ENCODE assay signal across 10 mouse cellular contexts in the genomic region with DNA sequence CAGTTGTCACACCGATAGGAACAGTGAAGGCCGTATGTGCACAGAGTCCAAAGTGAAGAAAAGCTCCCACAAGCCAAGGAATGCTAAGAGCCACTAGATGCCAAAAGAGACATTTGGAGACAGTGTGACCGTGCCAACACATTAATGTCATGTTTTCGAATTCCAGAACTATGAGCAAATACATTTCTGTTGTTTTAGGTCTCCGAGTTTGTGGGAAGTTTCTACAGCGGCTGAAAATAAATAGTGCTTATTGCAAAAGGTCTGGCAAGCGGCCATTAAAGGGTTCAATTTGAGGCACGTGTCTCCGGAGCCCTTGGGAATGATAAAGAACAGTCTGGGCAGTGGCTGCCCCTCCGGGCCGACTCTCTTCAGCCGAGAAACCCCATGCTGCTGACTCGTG. TPM values are rescaled to one million over a fixed set of nuclear protein-coding genes. Genes with fewer than 3 reads are reported as not detected.
DNase-seq lines count a peak whose midpoint lies in the region; ATAC-seq and TF ChIP-seq lines count a peak whose summit lies in the region.
"Had no signal": no experiment of that assay in that cellular context is flagged by ENCODE, and none has a peak within 500 bp of the region (broad histone marks: within the 10 kb centered on the region; RNA-seq: fewer than 3 reads in every experiment).

No protein-coding gene starts in this region.

- H3K4me3 ChIP-seq in intestine, embryonic 15.5 days (replicated peaks), result no peak overlapping the region
- H3K4me3 ChIP-seq in intestine, postnatal 0 days (ENCODE audit: low read depth, low read length), result no peak overlapping the region
- H3K4me3 ChIP-seq in lung, postnatal 0 days (ENCODE audit: low read depth, low read length), result no peak overlapping the region
- H3K4me3 ChIP-seq: forebrain, embryonic 12.5 days; midbrain, embryonic 15.5 days had no signal

- no peaks in the 10 kb centered on the region for H3K4me1 ChIP-seq in intestine, embryonic 15.5 days (replicated peaks)
- H3K4me1 ChIP-seq in intestine, postnatal 0 days (replicated peaks; ENCODE audit: control insufficient read depth, insufficient read depth, low read length), result no peaks in the 10 kb centered on the region
- no peaks in the 10 kb centered on the region for H3K4me1 ChIP-seq in lung, postnatal 0 days (ENCODE audit: insufficient read depth, low read depth, low read length)
- H3K4me1 ChIP-seq: forebrain, embryonic 12.5 days; midbrain, embryonic 15.5 days had no signal

- peak; percentile 64 for DNase-seq in adrenal gland, postnatal 25 days
- DNase-seq in heart, postnatal 14 days, result peak; percentile 60 to 67
- DNase-seq in lung, postnatal 0 days (ENCODE audit: low spot score), result peak; percentile 82
- DNase-seq in thymus, postnatal 36 days, result no peak
- no peak for DNase-seq in cerebellum, postnatal 14 days

- WGBS in intestine, embryonic 15.5 days, result 57% methylated on average over 13 of the region's 13 CpGs
- 67% methylated on average over 13 of the region's 13 CpGs for WGBS in intestine, postnatal 0 days
- 35% methylated on average over 13 of the region's 13 CpGs for WGBS in lung, postnatal 0 days

- H3K9me3 ChIP-seq in intestine, embryonic 15.5 days, result no peaks in the 10 kb centered on the region
- no peaks in the 10 kb centered on the region for H3K9me3 ChIP-seq in intestine, postnatal 0 days (ENCODE audit: control insufficient read depth)
- H3K9me3 ChIP-seq in lung, postnatal 0 days (ENCODE audit: low read length), result no peaks in the 10 kb centered on the region
- H3K9me3 ChIP-seq: forebrain, embryonic 12.5 days; midbrain, embryonic 15.5 days had no signal

- intact Hi-C loops in heart, postnatal 14 days (cut with DNase I), result no loop called here

- peak; percentile 74; the same call in 1 of the 2 replicates for TF ChIP-seq EP300 in lung, postnatal 0 days (IDR thresholded peaks at IDR 0.05)

- no peaks in the 10 kb centered on the region for H3K36me3 ChIP-seq in intestine, embryonic 15.5 days
- H3K36me3 ChIP-seq in intestine, postnatal 0 days (ENCODE audit: control insufficient read depth, insufficient read depth), result no peaks in the 10 kb centered on the region
- H3K36me3 ChIP-seq in lung, postnatal 0 days (ENCODE audit: insufficient read depth, low read length), result no peaks in the 10 kb centered on the region
- H3K36me3 ChIP-seq: forebrain, embryonic 12.5 days; midbrain, embryonic 15.5 days had no signal

- TF ChIP-seq CTCF in intestine, postnatal 0 days (IDR thresholded peaks at IDR 0.05; ENCODE audit: low read depth), result no peak
- TF ChIP-seq CTCF in lung, postnatal 0 days (IDR thresholded peaks at IDR 0.05), result no peak

- H3K27me3 ChIP-seq in intestine, embryonic 15.5 days (replicated peaks), result no peaks in the 10 kb centered on the region
- no peaks in the 10 kb centered on the region for H3K27me3 ChIP-seq in intestine, postnatal 0 days (replicated peaks; ENCODE audit: control insufficient read depth, insufficient read depth, low read length)
- H3K27me3 ChIP-seq in lung, postnatal 0 days (replicated peaks; ENCODE audit: insufficient read depth, low read length), result no peaks in the 10 kb centered on the region
- H3K27me3 ChIP-seq: forebrain, embryonic 12.5 days; midbrain, embryonic 15.5 days had no signal

- no peak overlapping the region for H3K27ac ChIP-seq in intestine, embryonic 15.5 days
- H3K27ac ChIP-seq in intestine, postnatal 0 days (ENCODE audit: low read depth, low read length), result no peak overlapping the region
- H3K27ac ChIP-seq in lung, postnatal 0 days (ENCODE audit: low read length), result no peak overlapping the region
- H3K27ac ChIP-seq: forebrain, embryonic 12.5 days; midbrain, embryonic 15.5 days had no signal

- peak; percentile 20; the same call in 1 of the 2 replicates for ATAC-seq in intestine, embryonic 15.5 days
- ATAC-seq in intestine, postnatal 0 days, result no peak
- peak; percentile 91 for ATAC-seq in lung, postnatal 0 days
- ATAC-seq in erythroid progenitor cell, adult 5-6 weeks (replicated peaks; ENCODE audit: low FRiP score, poor library complexity, severe bottlenecking), result no peak
- ATAC-seq: midbrain, embryonic 15.5 days had no signal

- H3K4me2 ChIP-seq in intestine, embryonic 15.5 days (replicated peaks), result no peak overlapping the region
- no peak overlapping the region for H3K4me2 ChIP-seq in intestine, postnatal 0 days (replicated peaks; ENCODE audit: low read depth)
- no peak overlapping the region for H3K4me2 ChIP-seq in lung, postnatal 0 days (replicated peaks; ENCODE audit: low read depth, low read length)
- H3K4me2 ChIP-seq: forebrain, embryonic 12.5 days; midbrain, embryonic 15.5 days had no signal

- H3K9ac ChIP-seq in intestine, embryonic 15.5 days, result no peak overlapping the region
- H3K9ac ChIP-seq in intestine, postnatal 0 days (ENCODE audit: low read depth, low read length), result no peak overlapping the region
- H3K9ac ChIP-seq in lung, postnatal 0 days (replicated peaks; ENCODE audit: low read depth), result no peak overlapping the region
- H3K9ac ChIP-seq: forebrain, embryonic 12.5 days; midbrain, embryonic 15.5 days had no signal

RNA-seq across cellular contexts. Expression of a gene that starts 37.9 kb away (rescaled TPM):
- 5.3 and 5.9 TPM in 2 replicates for polyA plus RNA-seq in intestine, embryonic 15.5 days (2015; fragmentation: Nextera tagmentation; extraction: Ambion mirVana)
- 8.3 and 8.7 TPM in 2 replicates for polyA plus RNA-seq in intestine, postnatal 0 days (2015; fragmentation: Nextera tagmentation; extraction: Ambion mirVana)
- 55.1 and 59.0 TPM in 2 replicates for total RNA-seq in adrenal gland, postnatal 25 days (2021)
- total RNA-seq in heart, postnatal 14 days (2021), result 10 to 100 TPM; 16.8 to 17.4 TPM
- polyA plus RNA-seq in lung, postnatal 0 days (2015; fragmentation: Nextera tagmentation; extraction: Ambion mirVana), result 5.2 and 5.7 TPM in 2 replicates
- total RNA-seq in erythroid progenitor cell, adult 5-6 weeks (2015; ENCODE audit: low replicate concordance), result 59.1 and 64.6 TPM in 2 replicates
- total RNA-seq in erythroid progenitor cell, adult 5-6 weeks (2017; ENCODE audit: low replicate concordance), result 45.3 and 47.6 TPM in 2 replicates

Comparison
In these comparisons a context has a peak if more than half of its experiments do, and no peak if none do; other contexts are left out.
1. ATAC-seq: peak in intestine, embryonic 15.5 days (single experiment) and lung, postnatal 0 days (single experiment); none in intestine, postnatal 0 days (single experiment) and erythroid progenitor cell, adult 5-6 weeks (single experiment).
2. DNase-seq: peak in adrenal gland, postnatal 25 days (single experiment), heart, postnatal 14 days (2 of 2) and lung, postnatal 0 days (single experiment); none in thymus, postnatal 36 days (0 of 2) and cerebellum, postnatal 14 days (0 of 2).